Mouse (Mus musculus): Measurements from ENCODE around the gene Wdr35.
A peak's percentile ranks its signal among the peaks of the same experiment; 100 is the strongest.

The Wdr35 gene

DNA sequence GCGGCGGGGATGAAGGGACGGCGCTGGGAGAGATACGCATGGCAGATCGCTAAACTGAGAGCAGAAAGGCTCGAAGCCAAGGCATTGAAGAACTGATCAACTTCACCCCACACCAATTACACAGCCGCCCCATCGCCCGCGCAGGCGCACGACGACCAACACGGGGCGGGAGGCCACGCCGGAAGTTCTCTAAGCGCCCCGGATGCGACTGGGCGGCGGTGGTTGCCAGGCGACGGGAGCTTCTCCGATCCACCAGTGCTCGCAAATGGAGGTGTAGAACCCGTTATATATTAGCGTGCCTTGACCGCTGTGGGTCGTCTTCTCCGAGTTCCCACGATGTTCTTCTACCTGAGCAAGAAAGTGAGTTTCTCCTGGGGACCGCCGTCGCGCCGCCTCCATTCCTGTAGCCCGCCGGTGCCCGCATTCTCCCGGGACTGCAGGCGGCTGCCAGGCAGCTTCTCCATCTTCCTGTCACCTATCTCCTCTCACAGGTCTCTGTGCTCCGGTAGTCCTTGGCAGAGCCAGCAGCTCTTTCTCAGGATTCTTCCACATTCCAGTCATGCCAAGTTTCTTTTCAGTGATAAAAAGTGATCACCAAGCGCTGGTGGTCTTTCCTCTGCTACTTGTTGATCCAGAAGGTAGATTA is at the start of gene Wdr35:
Gene Wdr35, plus strand, starts transcription at position 73 of the 646 bp plus-strand sequence.
- peak; percentile 91 for DNase-seq

DNA sequence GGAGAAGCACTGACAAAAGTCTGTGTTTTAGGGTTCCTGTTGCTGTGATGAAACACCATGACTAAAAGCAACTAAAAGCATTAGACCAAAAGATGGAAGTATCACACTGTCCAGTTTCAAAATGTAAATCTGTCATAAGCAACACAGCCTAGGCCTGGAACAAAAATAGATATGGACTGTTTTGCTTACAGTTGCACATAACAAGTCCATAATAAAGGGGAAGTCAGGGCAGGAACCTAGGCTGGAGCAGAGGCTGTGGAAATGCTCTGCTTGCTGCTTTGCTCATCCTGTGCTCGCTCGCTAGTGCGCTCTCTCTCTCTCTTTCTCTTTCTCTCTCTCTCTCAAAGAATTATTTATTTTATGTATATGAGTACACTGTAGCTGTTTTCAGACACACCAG is 46.0 kb upstream of the Wdr35 start:
- no peak for DNase-seq

DNA sequence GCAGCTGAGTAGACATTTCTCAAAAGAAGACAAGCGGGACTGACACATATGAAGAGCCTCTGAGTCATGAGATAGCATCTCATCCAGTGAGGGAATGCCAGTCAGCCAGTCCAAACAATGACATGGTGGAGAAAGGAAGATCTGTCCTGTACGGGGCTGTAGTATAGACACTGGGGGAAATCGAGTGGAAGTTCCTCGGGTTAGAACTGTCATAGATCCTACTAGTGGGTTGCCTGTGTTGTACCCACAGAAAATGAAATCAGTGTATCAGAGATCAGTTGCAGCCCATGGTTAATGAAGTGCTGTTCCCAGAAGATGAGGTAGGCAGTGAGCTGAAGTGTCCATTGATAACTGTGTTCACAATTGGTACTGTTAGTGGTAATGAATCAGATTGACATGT is 44.9 kb upstream of the Wdr35 start:
- DNase-seq: no peak

DNA sequence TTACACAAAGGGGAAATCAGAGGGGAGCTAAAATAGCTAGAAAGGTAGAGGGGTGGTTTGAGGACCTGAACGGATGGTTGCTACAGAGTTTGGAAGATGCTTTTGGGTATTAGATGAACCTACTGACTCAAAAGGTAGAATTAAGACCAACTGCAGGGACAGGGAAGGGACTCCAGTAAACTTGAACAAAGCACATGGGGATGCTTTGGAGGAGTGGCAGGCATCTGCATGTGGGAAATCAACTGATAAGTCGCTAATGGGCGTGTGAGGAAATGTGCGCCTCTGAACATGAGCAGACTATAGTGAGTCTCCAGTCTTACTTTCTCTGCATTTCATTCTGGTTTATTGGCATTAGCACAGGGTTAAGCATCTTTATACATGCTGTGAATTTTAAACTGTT is 42.6 kb upstream of the Wdr35 start:
- DNase-seq: no peak

DNA sequence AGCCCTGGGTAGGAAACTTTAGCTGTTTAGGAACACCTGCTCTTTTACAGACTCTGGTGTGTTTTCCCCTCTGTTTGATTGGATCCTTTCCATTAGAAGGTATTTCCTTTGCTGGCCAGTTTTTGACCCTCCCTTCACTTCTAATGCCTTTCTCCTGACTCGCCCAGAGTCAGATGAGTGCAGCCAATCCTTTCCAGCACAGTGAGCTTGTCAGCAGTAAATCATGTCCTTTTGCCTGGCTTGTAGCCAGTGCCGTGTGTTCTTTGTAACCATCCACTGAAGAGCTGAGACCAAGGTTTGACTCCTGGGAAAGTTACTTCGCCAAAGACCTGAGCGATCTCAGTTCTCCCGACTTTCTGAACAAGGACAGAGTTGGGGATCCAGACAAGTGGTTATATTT is 38.3 kb upstream of the Wdr35 start:
- DNase-seq: no peak

DNA sequence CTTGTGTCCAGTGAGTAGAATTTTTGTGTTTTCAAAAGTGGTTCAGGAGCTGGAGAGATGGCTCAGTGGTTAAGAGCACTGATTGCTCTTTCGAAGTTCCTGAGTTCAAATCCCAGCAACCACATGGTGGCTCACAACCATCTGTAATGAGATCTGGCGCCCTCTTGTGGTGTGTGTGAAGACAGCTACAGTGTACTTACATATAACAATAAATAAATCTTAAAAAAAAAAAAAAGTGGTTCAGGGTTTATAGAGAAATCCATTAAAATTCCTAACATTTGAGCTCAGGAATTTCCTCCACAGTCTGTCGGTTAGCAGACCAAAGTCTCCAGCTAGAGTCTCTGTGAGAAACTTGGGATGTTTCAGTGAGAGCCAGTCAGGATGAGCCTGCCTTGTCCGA is 37.5 kb upstream of the Wdr35 start:
- DNase-seq: peak; percentile 32

DNA sequence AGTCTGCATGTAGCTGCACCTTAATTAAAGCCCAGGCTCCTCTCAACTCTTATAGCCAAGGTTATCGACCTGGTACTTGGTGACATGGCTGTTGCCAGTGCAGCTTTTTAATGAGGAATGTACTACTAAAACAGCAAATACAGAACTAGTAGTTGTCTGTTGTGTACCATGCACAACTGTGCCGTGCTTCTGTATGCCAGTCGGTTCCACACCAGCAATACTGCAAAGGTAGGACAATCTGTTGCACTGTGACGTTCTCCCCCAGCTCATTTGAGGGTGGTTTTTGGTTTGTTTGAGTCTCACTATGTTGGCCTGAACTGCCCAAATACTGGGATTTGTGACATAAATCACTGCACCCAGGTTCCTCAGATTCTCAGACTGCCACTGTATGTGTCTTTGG is 34.2 kb upstream of the Wdr35 start:
- no peak for DNase-seq

DNA sequence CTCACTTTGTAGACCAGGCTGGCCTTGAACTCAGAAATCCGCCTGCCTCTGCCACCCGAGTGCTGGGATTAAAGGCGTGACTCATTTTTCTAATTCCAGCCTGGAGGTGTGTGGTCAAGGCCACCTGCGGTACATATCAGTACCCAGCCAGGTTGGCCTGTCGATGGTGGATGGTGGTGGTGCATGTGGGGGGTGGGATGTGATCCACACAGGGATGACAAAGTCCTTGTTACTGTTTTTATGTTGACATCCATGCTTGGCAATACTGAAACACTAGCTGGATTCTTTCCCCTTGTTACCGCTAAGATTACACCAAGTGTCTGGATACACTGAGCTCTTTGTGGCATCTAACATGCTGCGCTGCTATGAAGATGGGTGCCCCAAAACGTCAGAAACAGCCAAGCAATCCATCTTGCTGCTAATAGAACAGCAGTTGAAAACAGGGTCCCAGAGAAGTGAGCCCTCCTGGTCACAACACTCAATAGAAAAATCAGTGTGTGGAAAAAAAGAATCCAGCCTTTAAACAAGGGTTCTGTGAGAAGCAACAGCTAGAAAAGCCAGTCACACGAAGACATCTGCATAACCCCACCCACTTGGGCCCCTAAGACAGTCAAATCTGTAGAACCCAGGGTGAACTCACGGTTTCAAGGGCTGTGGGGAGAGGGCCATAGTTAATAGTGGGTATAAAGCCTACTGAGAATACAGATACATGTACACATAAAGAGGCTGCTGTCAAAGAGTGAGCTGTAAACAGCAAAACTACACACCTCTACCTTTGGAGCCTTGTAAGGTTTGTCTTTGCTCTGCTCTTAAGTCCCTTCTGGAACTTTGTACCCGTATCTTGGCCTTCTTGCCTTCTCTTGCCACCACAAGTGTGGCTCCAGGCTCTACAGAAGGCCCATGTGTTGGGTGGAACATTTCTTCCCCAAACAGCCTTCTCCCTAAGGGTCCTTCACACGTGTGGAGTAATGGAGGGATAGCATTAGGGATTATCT is 33.4 kb upstream of the Wdr35 start:
- no peak for DNase-seq

DNA sequence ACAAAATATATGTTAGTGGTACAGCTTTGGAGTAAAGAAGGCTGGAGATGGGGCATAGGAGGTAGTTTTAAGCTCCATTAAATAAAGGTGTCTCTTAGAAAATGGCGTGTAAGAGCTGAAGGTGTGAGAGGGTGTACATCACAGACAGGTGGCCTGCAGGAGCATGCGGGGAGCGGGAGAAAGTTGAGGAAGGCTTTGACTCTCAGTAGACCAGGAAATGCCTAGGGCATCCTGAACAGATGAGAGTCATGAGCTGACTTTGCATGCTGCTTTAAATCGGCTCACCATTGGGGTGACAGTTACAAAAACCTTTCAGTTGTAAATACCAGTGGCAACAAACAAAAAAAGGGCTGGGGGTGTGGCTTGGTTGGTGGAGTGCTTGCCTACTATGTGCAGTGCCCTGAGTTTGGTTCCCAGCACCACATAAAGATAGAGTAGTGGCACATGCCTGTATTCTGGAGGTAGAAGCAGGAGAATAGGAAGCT is 32.5 kb upstream of the Wdr35 start:
- no peak for DNase-seq

DNA sequence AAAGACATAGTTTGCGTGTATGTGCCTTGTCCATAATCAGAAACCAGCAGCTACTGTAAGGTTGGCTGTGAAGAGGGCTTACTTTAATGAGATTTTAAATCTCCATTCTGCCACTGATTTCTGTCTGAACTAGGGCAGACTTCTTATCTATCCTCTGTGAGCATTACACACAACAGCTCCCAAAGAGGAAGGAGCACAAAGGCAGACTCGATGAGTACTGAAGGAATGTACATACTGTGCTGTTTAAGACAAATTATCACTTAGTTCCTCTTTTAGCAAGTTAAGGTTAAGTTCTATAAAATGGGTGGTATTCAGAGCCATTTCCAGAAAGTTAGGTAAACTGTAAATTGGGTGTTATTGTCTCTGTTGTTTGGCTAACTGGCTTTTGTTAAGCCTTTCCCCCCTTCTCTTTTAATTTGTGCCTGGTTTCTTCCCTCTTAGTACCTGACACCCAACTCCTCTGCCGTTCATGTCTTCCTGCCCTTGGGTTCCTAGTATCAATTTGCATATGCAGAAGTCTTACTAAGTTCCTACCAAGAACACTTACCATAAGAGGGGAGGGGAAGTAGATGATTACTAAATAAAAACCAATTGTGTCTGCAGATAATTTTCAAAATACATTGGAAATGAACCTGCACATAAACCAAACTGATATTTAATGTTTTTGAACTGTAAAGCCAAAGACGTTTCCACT is 31.8 kb upstream of the Wdr35 start:
- no peak for DNase-seq

DNA sequence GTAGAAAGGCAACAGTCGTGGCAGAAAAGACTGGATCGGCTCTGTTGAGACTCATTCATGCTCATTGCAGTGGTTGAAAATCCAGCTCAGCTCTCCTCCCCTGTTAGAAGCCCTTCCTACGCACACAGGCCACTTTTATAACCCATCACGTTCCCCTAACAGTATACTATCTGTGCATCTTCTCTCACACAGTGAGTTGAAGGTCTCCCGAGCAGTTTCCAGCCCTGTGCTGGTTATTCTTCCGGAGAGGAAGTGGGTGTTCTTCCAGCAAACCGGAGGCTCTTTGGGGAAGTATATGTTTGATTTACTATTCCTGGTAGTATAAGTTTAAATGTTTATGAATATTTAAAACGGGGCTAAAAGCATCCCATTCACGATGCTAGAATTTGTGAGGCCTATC is 26.5 kb upstream of the Wdr35 start:
- no peak for DNase-seq

DNA sequence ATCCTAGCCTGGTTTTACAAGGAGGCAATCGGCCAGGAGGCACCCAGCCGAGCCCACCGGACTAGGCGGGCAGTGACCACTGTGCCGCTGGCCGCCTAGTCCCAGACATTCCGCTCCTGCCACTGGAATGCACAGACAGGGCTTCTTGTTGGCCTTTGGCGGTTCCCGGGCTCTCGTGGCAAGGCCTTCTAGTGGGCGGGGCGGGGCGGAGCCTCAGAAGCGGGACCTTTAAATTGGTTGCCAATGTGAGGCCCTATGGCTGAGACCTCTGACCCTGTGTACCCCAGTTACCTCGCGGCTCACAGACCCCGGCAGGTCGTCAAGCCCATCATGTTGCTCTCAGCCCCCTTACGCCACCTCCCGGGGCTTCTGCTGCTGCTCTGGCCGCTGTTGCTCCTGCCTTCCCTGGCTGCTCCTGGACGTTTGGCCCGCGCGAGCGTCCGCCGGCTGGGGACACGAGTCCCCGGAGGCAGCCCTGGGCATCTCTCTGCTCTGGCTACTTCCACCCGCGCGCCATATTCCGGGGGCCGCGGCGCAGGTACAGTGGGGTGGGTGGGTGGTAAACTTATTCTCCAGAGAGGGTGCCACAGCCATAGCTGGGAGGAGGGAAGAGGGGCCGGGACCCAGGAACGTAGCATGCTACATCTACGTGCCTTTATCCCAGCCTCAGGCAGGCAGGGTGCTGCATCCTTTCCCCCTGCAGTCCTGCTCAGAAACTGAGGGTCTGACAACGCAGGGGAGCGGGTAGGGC is 25.8 kb upstream of the Wdr35 start, which contains the start of gene Matn3:
Gene Matn3, plus strand, starts transcription at position 216 of the 751 bp plus-strand sequence.
- no peak for DNase-seq

DNA sequence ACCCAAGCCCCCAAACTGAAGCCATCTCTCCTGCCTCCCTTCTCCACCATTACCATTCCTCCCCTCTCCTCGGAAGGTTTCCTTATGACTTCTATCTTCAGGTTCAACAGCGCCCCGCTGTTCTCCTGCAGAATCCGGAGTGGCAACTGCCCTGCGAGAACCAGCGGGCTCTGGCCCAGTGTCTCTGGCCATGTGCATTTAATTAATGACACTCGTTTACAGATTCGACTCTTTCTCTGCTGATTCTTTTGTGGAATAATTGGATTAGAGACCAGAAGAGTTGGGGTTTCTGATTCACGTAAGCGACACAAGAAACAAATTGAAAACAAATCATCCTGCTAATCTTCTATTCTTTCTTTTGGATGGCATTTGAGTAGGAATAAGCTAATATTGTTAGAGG is 20.6 kb upstream of the Wdr35 start:
- DNase-seq: no peak

DNA sequence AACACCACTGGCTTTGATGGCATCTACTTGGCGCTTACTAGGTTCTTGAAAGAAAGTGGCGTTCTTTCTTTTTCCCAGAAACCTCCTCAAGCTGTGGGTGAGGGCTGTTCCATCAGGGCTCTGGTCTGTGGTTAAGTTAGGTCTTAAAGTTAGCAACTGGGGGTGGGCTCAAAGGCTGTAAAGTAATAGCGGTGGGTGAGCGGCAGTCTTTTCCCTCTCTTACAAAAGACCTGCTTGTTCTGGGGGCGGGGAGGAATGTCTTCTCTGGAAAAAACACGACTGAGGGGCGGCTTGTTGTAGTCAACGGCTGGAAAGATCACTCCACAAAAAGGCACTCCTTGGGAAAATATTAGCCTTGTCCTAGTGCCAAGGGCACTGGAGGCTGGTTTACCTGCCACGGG is 19.5 kb upstream of the Wdr35 start:
- DNase-seq: no peak

DNA sequence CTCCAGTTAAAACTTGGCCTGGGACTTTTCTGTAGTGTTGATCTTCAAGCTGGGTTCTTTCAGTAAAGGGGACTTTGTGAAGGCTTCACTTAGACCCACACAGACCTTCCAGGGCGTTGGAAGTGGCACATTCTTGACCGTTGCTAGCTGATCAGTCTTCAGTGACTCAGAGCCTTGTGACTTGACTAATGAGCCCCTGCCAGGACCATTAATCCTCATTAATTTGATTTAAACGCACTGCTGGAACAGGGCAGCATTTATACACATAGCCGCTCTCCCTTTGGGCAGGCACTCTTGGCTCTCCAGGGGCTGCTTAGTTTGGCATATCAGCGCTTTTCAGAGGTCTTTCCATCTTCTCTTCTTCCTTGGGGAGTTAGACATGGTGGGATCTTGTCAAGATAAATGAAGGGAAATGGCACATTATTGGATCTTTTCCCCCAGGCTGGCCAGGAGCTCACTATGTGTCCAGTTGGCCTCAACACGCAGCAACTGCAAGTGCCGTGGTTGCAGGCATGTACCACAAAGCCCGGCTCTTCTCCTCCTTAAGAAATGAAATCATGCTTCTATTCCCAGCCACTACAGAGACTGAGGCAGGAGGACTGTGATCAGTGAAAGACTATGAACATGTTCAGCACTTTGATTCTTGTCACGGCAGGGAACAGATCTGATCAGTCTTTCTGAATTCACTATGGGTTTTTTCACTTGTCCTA is 11.9 kb upstream of the Wdr35 start:
- DNase-seq: no peak

DNA sequence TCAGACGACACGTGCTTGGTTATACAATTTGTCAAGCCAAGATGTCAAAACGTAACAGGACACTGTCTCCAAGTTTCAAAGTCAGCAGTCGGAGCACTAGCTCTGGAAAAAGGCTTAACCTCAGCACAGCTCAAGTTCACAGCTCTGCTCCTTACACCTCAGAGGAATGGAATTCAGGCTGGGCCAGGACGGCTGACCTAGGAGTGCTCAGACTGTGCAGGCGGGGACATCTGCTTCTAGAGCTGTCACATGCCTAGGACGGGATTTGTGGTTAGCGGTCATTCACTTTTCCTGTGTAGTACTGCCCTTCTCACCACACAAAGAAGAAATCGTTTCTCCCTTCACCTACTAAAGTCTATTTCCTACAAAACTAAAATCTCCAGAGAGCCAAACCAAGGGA is 3.9 kb upstream of the Wdr35 start:
- DNase-seq: no peak

DNA sequence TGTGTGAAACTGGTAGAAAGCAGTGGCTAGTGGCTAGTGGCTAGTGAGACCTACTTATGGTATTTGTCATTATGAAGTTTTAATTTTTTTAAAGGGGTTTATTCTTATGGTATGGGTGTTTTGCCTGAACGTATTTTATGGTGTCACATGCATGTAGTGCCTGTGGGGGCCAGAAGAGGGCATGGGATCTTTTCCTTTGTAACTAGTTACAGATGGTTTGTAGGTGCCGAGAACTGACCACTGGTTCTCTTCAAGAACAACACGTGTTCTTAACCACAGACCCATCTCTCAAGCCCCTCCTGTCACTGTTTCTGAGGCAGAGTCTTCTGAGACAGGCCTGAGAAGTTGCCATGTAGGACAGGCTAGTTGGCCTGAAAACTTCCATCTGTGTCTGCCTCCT is 1.4 kb downstream of the Wdr35 start:
- DNase-seq: no peak

DNA sequence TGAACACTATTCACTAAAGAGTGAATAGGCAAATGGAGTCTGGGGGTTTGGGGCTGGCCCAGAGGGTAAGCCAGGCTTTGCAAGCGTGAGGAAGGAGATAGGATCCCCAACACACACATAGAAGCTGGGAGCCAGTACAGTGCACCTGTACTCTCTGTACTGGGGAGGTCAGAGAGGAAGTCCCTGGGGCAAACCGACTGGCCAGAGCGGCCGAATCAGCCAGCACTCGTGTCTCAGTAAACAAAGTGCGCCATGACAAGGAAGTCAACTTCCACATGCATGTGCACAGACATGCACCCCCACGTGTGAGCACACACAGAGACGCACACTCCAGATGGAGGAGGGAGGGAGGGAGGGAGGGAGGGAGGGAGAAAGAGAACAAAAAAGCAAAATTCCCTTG is 19.5 kb downstream of the Wdr35 start:
- no peak for DNase-seq

DNA sequence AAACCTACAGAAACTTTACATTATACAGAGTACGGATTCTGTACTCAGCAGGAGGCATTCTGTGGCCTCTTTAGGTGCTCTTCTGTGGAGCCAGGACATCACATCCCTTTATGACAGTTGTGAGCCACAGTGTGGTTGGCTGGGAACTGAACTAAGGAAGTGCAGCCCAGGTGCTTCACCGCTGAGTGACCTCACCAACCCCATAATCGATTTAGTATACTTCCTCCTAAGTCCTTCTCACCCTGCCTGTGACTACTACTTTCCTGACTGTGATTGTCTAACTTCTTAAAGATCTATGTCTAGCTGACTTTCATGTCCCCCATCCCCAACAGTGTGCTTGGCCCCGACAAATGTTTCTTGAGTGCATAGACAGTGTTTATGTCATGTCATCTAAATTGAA is 24.6 kb downstream of the Wdr35 start:
- DNase-seq: no peak

DNA sequence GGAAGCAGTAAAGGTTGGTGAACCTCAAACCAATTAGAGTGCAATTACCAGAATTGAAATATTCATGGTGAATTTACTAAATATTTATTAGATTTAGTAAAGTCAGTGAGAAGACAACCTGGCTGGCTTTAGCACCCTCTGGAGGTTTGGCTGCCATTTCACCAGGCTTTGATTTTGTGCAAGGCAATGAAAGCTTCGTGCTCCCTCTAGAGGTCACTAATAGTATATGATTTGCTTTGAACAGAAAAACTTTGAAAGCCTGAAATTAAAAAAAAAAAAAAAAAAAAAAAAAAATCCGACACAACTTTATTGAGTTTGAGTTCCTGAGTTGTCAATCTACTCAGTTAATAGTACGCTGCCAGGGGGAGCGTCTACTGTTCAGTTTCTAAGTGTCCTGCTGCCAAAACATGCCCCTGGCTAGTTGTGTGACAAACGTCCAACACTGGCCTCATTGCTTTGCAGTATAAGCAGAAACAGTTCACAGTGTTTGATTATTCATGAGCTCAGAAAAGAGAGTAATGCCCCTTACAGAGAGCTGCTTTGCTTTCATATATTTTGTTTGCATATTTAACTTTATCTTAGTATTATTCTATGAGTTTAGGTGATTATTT is 28.5 kb downstream of the Wdr35 start:
- DNase-seq: peak; percentile 52

DNA sequence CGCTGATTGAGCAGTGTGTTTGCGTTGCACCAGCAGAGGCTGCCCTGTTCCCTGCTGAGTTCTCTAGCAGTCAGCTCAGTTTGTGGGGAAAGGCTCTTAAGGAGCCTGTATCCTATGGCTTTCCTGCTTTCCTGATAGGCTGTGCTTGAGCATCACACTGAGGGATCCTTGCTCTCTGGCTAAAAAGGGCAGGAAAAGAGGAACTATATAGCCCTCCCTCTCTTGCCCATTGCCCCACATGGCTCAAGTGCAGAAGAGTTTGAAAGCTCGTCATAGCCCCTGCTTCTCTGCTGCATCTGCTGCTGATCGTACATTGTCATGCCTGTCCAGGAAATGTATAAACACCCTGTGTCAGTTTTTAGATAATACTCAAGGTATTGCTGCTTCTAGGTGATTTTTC is 33.5 kb downstream of the Wdr35 start:
- no peak for DNase-seq

DNA sequence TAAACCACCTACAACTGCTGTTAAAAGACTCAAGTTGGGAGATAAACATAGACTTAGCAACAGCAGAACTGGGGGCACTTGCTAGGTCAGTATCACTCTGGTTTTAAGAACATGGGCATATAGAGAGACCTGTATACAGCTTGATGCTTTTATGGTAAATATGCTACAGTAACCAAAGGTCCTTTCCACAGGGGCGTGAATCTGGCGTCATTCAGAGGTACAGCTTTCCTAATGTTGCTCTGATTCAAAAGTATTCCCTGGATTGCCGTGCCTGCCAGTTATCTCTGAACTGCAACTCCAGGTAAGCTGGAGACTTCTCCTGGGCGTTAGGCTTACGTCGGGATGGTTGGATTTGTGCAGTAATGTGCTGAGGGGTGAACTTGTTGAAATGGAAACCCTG is 34.1 kb downstream of the Wdr35 start:
- no peak for DNase-seq

Data from thymus, postnatal 25 days (tissue).